8 mouse cellular contexts compared by ENCODE assay signal in the genomic region with DNA sequence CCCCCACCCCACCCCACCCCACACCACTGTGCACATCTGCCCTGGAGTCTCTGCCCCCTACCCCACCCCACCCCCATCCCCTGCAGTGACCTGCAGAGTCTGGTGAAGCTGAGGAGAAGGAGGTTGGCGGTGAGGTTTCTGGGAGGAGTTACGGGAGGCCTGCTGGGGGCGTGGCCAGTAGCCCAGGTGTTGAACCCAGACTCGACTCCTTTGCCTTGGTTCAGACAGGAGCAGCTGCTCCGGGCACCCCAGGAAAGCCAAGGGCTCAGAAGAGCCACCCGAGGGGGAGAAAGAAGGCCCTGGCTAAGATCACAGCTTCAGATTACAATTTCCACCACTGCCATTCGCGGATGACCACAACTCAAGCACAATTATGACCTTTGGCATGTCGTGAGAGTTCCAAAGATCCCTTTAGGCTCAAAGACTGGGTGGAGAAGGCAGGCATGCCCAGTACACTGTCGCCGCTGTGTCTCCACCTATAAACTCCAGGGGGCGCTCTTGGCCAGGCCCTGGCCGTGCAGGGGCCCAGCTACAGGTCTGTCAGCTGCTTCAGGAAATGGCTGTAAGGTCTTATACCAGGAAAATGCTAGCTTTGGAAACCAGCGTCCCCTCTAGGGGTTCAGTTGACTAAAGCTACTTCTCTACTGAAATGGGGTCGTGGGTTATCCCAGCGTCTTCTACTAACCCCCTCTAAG. TPM values are rescaled to one million over a fixed set of nuclear protein-coding genes. Genes with fewer than 3 reads are reported as not detected.
DNase-seq lines count a peak whose midpoint lies in the region; ATAC-seq and TF ChIP-seq lines count a peak whose summit lies in the region.

No protein-coding gene starts in this region.

- H3K27ac ChIP-seq in heart, embryonic 10.5 days = no peak overlapping the region
- no peak overlapping the region for H3K27ac ChIP-seq in kidney, embryonic 14.5 days (ENCODE audit: low read depth, low read length)
- H3K27ac ChIP-seq in lung, embryonic 14.5 days (ENCODE audit: low read depth) = no peak overlapping the region

- H3K36me3 ChIP-seq in heart, embryonic 10.5 days = peaks cover 39% of the 10 kb centered on the region
- no peaks in the 10 kb centered on the region for H3K36me3 ChIP-seq in kidney, embryonic 14.5 days (ENCODE audit: control insufficient read depth, insufficient read depth, low read length)
- no peaks in the 10 kb centered on the region for H3K36me3 ChIP-seq in lung, embryonic 14.5 days (ENCODE audit: insufficient read depth)

- peaks cover 53% of the 10 kb centered on the region for H3K4me1 ChIP-seq in heart, embryonic 10.5 days
- H3K4me1 ChIP-seq in kidney, embryonic 14.5 days (ENCODE audit: control insufficient read depth, insufficient read depth, low read length) = peaks cover 19% of the 10 kb centered on the region
- H3K4me1 ChIP-seq in lung, embryonic 14.5 days (ENCODE audit: insufficient read depth) = peaks cover 8% of the 10 kb centered on the region; the same call in 1 of the 2 replicates

- WGBS in heart, embryonic 10.5 days = 15% methylated on average over 16 of the region's 16 CpGs
- WGBS in kidney, embryonic 14.5 days = 4% methylated on average over 16 of the region's 16 CpGs
- 6% methylated on average over 16 of the region's 16 CpGs for WGBS in lung, embryonic 14.5 days

- no peak overlapping the region for H3K9ac ChIP-seq in kidney, embryonic 14.5 days (ENCODE audit: low read depth, low read length)
- H3K9ac ChIP-seq in lung, embryonic 14.5 days = no peak overlapping the region

- peak; percentile 81 for TF ChIP-seq CTCF in lung, embryonic 14.5 days (IDR thresholded peaks at IDR 0.05; ENCODE audit: low read depth)

- peaks cover 6% of the 10 kb centered on the region for H3K27me3 ChIP-seq in heart, embryonic 10.5 days (ENCODE audit: insufficient read depth, poor library complexity, severe bottlenecking)
- peaks cover 9% of the 10 kb centered on the region for H3K27me3 ChIP-seq in kidney, embryonic 14.5 days (ENCODE audit: control insufficient read depth, insufficient read depth, low read length)
- peaks cover 5% of the 10 kb centered on the region; the same call in 1 of the 2 replicates for H3K27me3 ChIP-seq in lung, embryonic 14.5 days (ENCODE audit: insufficient read depth, low read length)

- H3K9me3 ChIP-seq in heart, embryonic 10.5 days = no peaks in the 10 kb centered on the region
- H3K9me3 ChIP-seq in kidney, embryonic 14.5 days (ENCODE audit: control insufficient read depth, low read length) = no peaks in the 10 kb centered on the region
- no peaks in the 10 kb centered on the region for H3K9me3 ChIP-seq in lung, embryonic 14.5 days (ENCODE audit: low read depth, low read length)

- H3K4me3 ChIP-seq in heart, embryonic 10.5 days = 0 out of 2 replicates have a peak overlapping the region, but pooled peaks have one; percentile 5
- H3K4me3 ChIP-seq in kidney, embryonic 14.5 days (ENCODE audit: low read length) = no peak overlapping the region
- no peak overlapping the region for H3K4me3 ChIP-seq in lung, embryonic 14.5 days (ENCODE audit: low read depth, low read length)

- DNase-seq in urinary bladder, postnatal 25 days (ENCODE audit: low spot score) = peak; percentile 23
- DNase-seq in urinary bladder, adult 2 months (ENCODE audit: low spot score) = no peak
- peak; percentile 68 for DNase-seq in embryo, embryonic 10 days (ENCODE audit: low spot score)
- DNase-seq in heart, embryonic 10.5 days (ENCODE audit: low spot score) = no peak
- DNase-seq in lung, embryonic 14.5 days = peak; percentile 78
- DNase-seq in retina, embryonic 14.5 days (ENCODE audit: low spot score) = peak; percentile 80
- DNase-seq in spleen, postnatal 36 days (ENCODE audit: low spot score in 2 of 2) = no peak

- H3K4me2 ChIP-seq in kidney, embryonic 14.5 days (replicated peaks; ENCODE audit: low read depth, low read length) = peak overlapping the region; percentile 30
- peak overlapping the region; percentile 23; the same call in 1 of the 2 replicates for H3K4me2 ChIP-seq in lung, embryonic 14.5 days

- ATAC-seq in kidney, embryonic 14.5 days (ENCODE audit: low FRiP score, low TSS enrichment) = peak; percentile 73
- ATAC-seq in lung, embryonic 14.5 days (ENCODE audit: insufficient read depth) = no peak

RNA-seq across cellular contexts. Expression of a gene that starts 47.4 kb away (rescaled TPM):
- 2.9 and 3.3 TPM in 2 replicates for polyA plus RNA-seq in urinary bladder, adult 2 months (2012; rRNA removed)
- polyA plus RNA-seq in heart, embryonic 10.5 days (2016; fragmentation: Nextera tagmentation; extraction: Ambion mirVana) = 17.0 and 28.0 TPM in 2 replicates
- polyA plus RNA-seq in kidney, embryonic 14.5 days (2014; fragmentation: Nextera tagmentation; extraction: Ambion mirVana) = 0.11 and 0.26 TPM in 2 replicates
- 0.70 and 0.80 TPM in 2 replicates for polyA plus RNA-seq in lung, embryonic 14.5 days (2014; fragmentation: Nextera tagmentation; extraction: Ambion mirVana)

Comparison
In these comparisons a context has a peak if more than half of its experiments do, and no peak if none do; other contexts are left out.
1. DNase-seq: peak in urinary bladder, postnatal 25 days (single experiment), embryo, embryonic 10 days (single experiment), lung, embryonic 14.5 days (single experiment) and retina, embryonic 14.5 days (single experiment); none in urinary bladder, adult 2 months (single experiment), heart, embryonic 10.5 days (single experiment) and spleen, postnatal 36 days (0 of 2).